Mouse (Mus musculus): ENCODE measurements around the gene Tmem259. TPM values are rescaled to one million over a fixed set of nuclear protein-coding genes. Genes with fewer than 3 reads are reported as not detected.

Gene Tmem259
- total RNA-seq, 2 experiments from 2014 or later = 135 to 144 TPM

- DNase-seq (ENCODE audit: low spot score in 2 of 2) = no peak
These were observed 33.2 kb upstream of the Tmem259 start for GRCm38 (mm10) chr10:80017361-80017760.

- no peak for DNase-seq (ENCODE audit: low spot score in 2 of 2)
These were observed 32.8 kb upstream of the Tmem259 start for GRCm38 (mm10) chr10:80016931-80017330.

GRCm38 (mm10) chr10:80016511-80016910 is 32.4 kb upstream of the Tmem259 start, which contains the start of gene Arhgap45:
Gene Arhgap45, plus strand, starts transcription at chr10:80016653.
- DNase-seq (ENCODE audit: low spot score in 2 of 2) = no peak

GRCm38 (mm10) chr10:80015583-80015982 is 31.5 kb upstream of the Tmem259 start:
- DNase-seq (ENCODE audit: low spot score in 2 of 2) = no peak

- no peak for DNase-seq (ENCODE audit: low spot score in 2 of 2)
These were observed 30.6 kb upstream of the Tmem259 start for GRCm38 (mm10) chr10:80014484-80015290.

- DNase-seq (ENCODE audit: low spot score in 2 of 2) = no peak
These were observed 29.5 kb upstream of the Tmem259 start for GRCm38 (mm10) chr10:80013609-80014008.

GRCm38 (mm10) chr10:80011740-80012139 is 27.6 kb upstream of the Tmem259 start:
- no peak for DNase-seq (ENCODE audit: low spot score in 2 of 2)

- no peak for DNase-seq (ENCODE audit: low spot score in 2 of 2)
These were observed 20.1 kb upstream of the Tmem259 start for GRCm38 (mm10) chr10:80004233-80004705.

- DNase-seq (ENCODE audit: low spot score in 2 of 2) = no peak
These were observed 19.5 kb upstream of the Tmem259 start for GRCm38 (mm10) chr10:80003374-80004232.

- no peak for DNase-seq (ENCODE audit: low spot score in 2 of 2)
These were observed 18.7 kb upstream of the Tmem259 start for GRCm38 (mm10) chr10:80002829-80003228.

- no peak for DNase-seq (ENCODE audit: low spot score in 2 of 2)
These were observed 17.8 kb upstream of the Tmem259 start for GRCm38 (mm10) chr10:80001945-80002344.

GRCm38 (mm10) chr10:79997819-79998218 is 13.7 kb upstream of the Tmem259 start:
- DNase-seq (ENCODE audit: low spot score in 2 of 2) = no peak

- DNase-seq (ENCODE audit: low spot score in 2 of 2) = peak; percentile 60 to 81
These were observed 13.1 kb upstream of the Tmem259 start for GRCm38 (mm10) chr10:79997034-79997760.

- peak; percentile 94 to 96 for DNase-seq (ENCODE audit: low spot score in 2 of 2)
These were observed 12.3 kb upstream of the Tmem259 start, which contains the start of gene Abca7 for GRCm38 (mm10) chr10:79996272-79997033. Gene Abca7, plus strand, starts transcription at chr10:79996494.

GRCm38 (mm10) chr10:79995636-79996035 is 11.5 kb upstream of the Tmem259 start:
- no peak for DNase-seq (ENCODE audit: low spot score in 2 of 2)

GRCm38 (mm10) chr10:79994397-79995115 is 10.4 kb upstream of the Tmem259 start:
- no peak for DNase-seq (ENCODE audit: low spot score in 2 of 2)

GRCm38 (mm10) chr10:79991548-79991947 is 7.4 kb upstream of the Tmem259 start:
- no peak for DNase-seq (ENCODE audit: low spot score in 2 of 2)

GRCm38 (mm10) chr10:79991099-79991498 is 7.0 kb upstream of the Tmem259 start:
- no peak for DNase-seq (ENCODE audit: low spot score in 2 of 2)

- no peak for DNase-seq (ENCODE audit: low spot score in 2 of 2)
These were observed 5.7 kb upstream of the Tmem259 start for GRCm38 (mm10) chr10:79989870-79990269.

All from layer of hippocampus, postnatal 14 days (tissue).